Mouse (Mus musculus) activated CD4-positive, CD25-positive, alpha-beta regulatory T cell, adult 4 months (primary cell): Measurements from ENCODE around the gene Gm17428. TPM values are rescaled to one million over a fixed set of nuclear protein-coding genes. Genes with fewer than 3 reads are reported as not detected.

ENCODE experiments used
- ATAC-seq: one replicate; pipeline ENCODE4 v1.8.0; 2017
- polyA plus RNA-seq, 2 experiments: library from polyadenylated mRNA; unstranded; fragments of 100-300 nt; shearing (Covaris generic); gene quantifications; one replicate each; pipeline ENCODE4 v1.2.1; 2017

The Gm17428 gene
- polyA plus RNA-seq, 2 experiments from 2014 or later = not detected

GRCm38 (mm10) chr14:55014591-55014990, 37.9 kb downstream of the Gm17428 start:
- peak; percentile 3 for ATAC-seq

GRCm38 (mm10) chr14:55014991-55015766, 38.4 kb downstream of the Gm17428 start, which contains the start of gene Ngdn:
Ngdn (plus strand) TSS chr14:55015454.
- ATAC-seq = peak; percentile 92

DNA sequence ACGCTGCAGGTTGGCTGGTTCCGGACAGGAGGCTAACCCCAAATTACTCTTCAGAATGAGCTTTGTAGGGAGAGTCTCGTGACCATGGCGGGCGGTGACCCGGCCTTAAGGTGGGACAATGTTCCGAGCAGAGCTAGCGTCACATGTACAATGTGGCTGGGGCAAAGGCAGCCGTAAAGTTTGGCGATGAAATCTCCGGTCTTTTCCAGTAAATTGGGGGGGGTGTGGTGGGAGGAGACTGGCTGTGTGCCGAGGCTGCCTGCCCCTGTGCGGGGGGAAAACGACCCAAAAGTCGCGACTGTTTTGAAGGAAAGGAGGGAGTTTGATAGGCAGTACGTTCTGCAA, 39.0 kb downstream of the Gm17428 start:
- no peak for ATAC-seq

- no peak for ATAC-seq
These were observed 40.1 kb downstream of the Gm17428 start for GRCm38 (mm10) chr14:55016876-55017275.

- ATAC-seq = no peak
These were observed 43.7 kb downstream of the Gm17428 start for GRCm38 (mm10) chr14:55020394-55020793.

DNA sequence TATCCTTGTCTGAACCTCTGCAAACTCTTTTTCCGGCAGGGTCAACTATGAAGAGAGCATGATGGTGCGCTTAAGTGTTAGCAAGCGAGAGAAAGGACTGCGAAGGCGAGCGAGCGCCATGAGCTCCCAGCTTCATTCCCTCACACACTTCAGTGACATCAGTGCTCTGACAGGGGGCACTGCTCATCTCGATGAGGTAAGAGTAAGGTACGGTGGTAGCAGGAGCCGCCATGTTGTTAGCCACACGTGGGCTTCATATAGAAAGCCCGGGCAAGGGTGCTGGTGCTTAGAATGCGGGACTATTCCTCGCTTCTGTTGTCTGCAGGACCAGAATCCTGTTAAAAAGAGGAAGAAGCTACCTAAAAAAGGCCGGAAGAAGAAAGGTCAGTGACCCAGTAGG, 46.3 kb downstream of the Gm17428 start:
- no peak for ATAC-seq

GRCm38 (mm10) chr14:55024236-55024635, 47.5 kb downstream of the Gm17428 start:
- ATAC-seq = peak; percentile 36

DNA sequence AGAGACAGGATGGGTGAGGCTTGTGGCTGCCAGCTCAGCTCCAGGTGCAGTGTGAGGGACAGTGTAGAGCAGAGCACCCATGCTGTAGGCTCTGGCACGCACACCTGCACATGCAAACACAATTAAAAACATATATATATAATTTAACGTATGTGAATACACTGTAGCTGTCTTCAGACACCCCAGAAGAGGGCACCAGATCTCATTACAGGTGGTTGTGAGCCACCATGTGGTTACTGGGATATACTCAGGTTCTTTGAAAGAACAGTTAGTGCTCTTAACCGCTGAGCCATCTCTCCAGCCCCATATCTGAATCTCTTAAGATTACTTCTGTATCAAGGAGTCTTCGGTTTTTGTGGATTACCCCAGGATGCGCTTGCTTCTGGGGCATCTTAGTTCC, 48.8 kb downstream of the Gm17428 start:
- peak; percentile 49 for ATAC-seq

Other genes with a start within 250 kb of the Gm17428 start
- gene Slc7a8, start 195.0 kb upstream of the Gm17428 start, polyA plus RNA-seq = not detected
- not detected for gene Rnf212b, start 162.8 kb upstream of the Gm17428 start, polyA plus RNA-seq
- gene Homez, start 106.0 kb upstream of the Gm17428 start, polyA plus RNA-seq = 1 to 10 TPM; 5.1 to 8.0 TPM
- gene Ppp1r3e, start 99.4 kb upstream of the Gm17428 start, polyA plus RNA-seq = under 1 TPM in 1 of 2 experiments, not detected in 1; 0.93 TPM
- 1 to 10 TPM; 1.5 to 2.4 TPM for gene Bcl2l2, start 93.6 kb upstream of the Gm17428 start, polyA plus RNA-seq
- gene Gm20521, start 93.5 kb upstream of the Gm17428 start, polyA plus RNA-seq = not detected
- 10 to 100 TPM; 22.8 to 30.8 TPM for gene Pabpn1, start 84.4 kb upstream of the Gm17428 start, polyA plus RNA-seq
- gene Slc22a17, start 63.8 kb upstream of the Gm17428 start, polyA plus RNA-seq = 1 to 10 TPM in 1 of 2 experiments, under 1 TPM in 1; 0.52 to 1.1 TPM
- not detected for gene Efs, start 50.8 kb upstream of the Gm17428 start, polyA plus RNA-seq
- gene Il25, start 44.2 kb upstream of the Gm17428 start, polyA plus RNA-seq = not detected
- under 1 TPM in 1 of 2 experiments, not detected in 1; 0.50 TPM for gene Cmtm5, start 40.7 kb upstream of the Gm17428 start, polyA plus RNA-seq
- gene Myh6, start 10.0 kb upstream of the Gm17428 start, polyA plus RNA-seq = not detected
- gene Myh7, start 17.7 kb downstream of the Gm17428 start, polyA plus RNA-seq = not detected
- 100 to 1,000 TPM; 158 to 174 TPM for gene Ngdn, start 38.5 kb downstream of the Gm17428 start, polyA plus RNA-seq
- gene Zfhx2, start 115.4 kb downstream of the Gm17428 start, polyA plus RNA-seq = 1 to 10 TPM; 5.4 to 5.5 TPM
- 10 to 100 TPM in 1 of 2 experiments, 1 to 10 TPM in 1; 9.6 to 11.9 TPM for gene Thtpa, start 117.9 kb downstream of the Gm17428 start, polyA plus RNA-seq
- gene Ap1g2, start 129.7 kb downstream of the Gm17428 start, polyA plus RNA-seq = 100 to 1,000 TPM in 1 of 2 experiments, 10 to 100 TPM in 1; 99.1 to 102 TPM
- gene Jph4, start 140.0 kb downstream of the Gm17428 start, polyA plus RNA-seq = not detected
- gene Dhrs2, start 245.1 kb downstream of the Gm17428 start, polyA plus RNA-seq = not detected